Mouse (Mus musculus) heart, postnatal 0 days (tissue): ENCODE results near the gene Sclt1.

Experiments used
- CTCF ChIP-seq: IDR thresholded peaks from 2 replicates; pipeline ENCODE4 v1.5.1; 2016; ENCODE audit warnings: antibody characterized with exemption, control low read depth, low read depth
- EP300 ChIP-seq: IDR thresholded peaks from 2 replicates; pipeline ENCODE4 v1.6.1; 2016; ENCODE audit warnings: antibody characterized with exemption, low read depth

- TF ChIP-seq CTCF (no peak), EP300 (no peak)
These were observed 158.7 kb downstream of the Sclt1 start for GRCm38 (mm10) chr3:41583621-41584020.
